Mouse (Mus musculus) heart, embryonic 13.5 days (tissue): ENCODE measurements around the gene Dip2c. TPM values are rescaled to one million over a fixed set of nuclear protein-coding genes. Genes with fewer than 3 reads are reported as not detected.

ENCODE experiments used
- ATAC-seq: fragments of 200-750 bp; cut with Nextera tagmentation; 2 replicates; pipeline ENCODE4 v1.8.0; 2017; ENCODE audit warnings: moderate TSS enrichment; ENCODE audit not compliant: insufficient number of reproducible peaks, low FRiP score, low TSS enrichment; ENCODE audit errors: extremely low read depth
- H3K27ac ChIP-seq: fragments of 300-500 bp; sonication (generic); replicated peaks from 2 replicates; pipeline ENCODE4 v1.5.1; 2015; ENCODE audit warnings: moderate library complexity, mild to moderate bottlenecking, inconsistent platforms
- H3K27me3 ChIP-seq: fragments of 300-500 bp; sonication (generic); replicated peaks from 2 replicates; pipeline ENCODE4 v1.6.1; 2015; ENCODE audit warnings: mild to moderate bottlenecking, inconsistent platforms
- H3K36me3 ChIP-seq: fragments of 300-500 bp; sonication (generic); 2 replicates; pipeline ENCODE4 v1.6.1; 2015; ENCODE audit warnings: mild to moderate bottlenecking, inconsistent platforms
- H3K4me1 ChIP-seq: fragments of 300-500 bp; sonication (generic); 2 replicates; pipeline ENCODE4 v1.6.1; 2015; ENCODE audit warnings: inconsistent platforms
- H3K4me2 ChIP-seq: fragments of 300-500 bp; sonication (generic); 2 replicates; pipeline ENCODE4 v1.6.1; 2015; ENCODE audit warnings: inconsistent platforms, mild to moderate bottlenecking, moderate library complexity
- H3K4me3 ChIP-seq: fragments of 300-500 bp; sonication (generic); 2 replicates; pipeline ENCODE4 v1.5.1; 2015; ENCODE audit warnings: moderate library complexity, mild to moderate bottlenecking, inconsistent platforms
- H3K9ac ChIP-seq: fragments of 300-500 bp; sonication (generic); 2 replicates; pipeline ENCODE4 v1.6.1; 2015; ENCODE audit warnings: inconsistent platforms, mild to moderate bottlenecking, moderate library complexity
- H3K9me3 ChIP-seq: fragments of 300-500 bp; sonication (generic); 2 replicates; pipeline ENCODE4 v1.6.1; 2016; ENCODE audit warnings: inconsistent platforms
- WGBS: fragments of 180-500 bp; shearing (Covaris S2); methylation state at CpG from one replicate; pipeline ENCODE4 v1.1.7; 2015; ENCODE audit warnings: mixed read lengths; 5-methylcytosine and 5-hydroxymethylcytosine counted together
- polyA plus RNA-seq: library from polyadenylated mRNA; unstranded; fragments of >200 nt; fragmentation: Nextera tagmentation; extraction: Ambion mirVana; gene quantifications from 2 replicates; pipeline ENCODE4 v1.2.1, GENCODE M21; 2015

Gene Dip2c
- polyA plus RNA-seq, 1 experiment from 2014 or later: 4.2 TPM

DNA sequence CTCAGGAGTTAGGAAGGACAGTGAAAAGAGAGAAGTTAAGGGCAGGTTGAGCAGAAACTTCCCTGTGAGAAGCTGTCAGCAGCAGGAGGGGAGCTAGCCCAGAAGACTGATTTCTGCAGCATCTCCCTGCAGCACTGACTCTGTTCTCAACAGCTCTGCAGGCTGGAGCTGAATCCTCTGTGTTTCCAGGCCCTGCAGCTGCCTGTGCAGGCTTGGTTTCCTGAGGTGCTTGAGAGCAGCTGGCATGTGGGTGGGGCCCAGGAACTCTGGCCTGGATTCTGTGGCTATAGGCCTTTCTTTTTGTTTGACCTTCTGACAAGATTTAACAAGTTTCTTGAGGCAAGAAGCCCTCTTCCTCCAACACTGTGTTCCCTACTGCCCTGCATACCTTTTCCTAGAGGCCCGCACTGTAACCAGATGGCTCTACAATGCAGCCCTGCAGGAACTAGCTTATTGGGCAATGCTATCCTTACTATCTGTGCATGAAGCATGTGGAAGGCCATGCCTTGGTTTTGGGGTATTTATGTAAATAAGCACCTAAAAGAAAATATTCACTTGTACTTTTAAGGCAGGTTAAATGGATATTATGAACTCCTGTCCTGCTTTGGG, 53.1 kb downstream of the Dip2c start:
- Histone ChIP-seq H3K9me3 (no peaks in the 10 kb centered on the region), H3K36me3 (no peaks in the 10 kb centered on the region), H3K4me3 (no peak overlapping the region), H3K27ac (peak overlapping the region; percentile 58), H3K27me3 (no peaks in the 10 kb centered on the region), H3K4me1 (peaks cover 39% of the 10 kb centered on the region), H3K4me2 (no peak overlapping the region), H3K9ac (no peak overlapping the region)
- 35% methylated on average over 1 of the region's 1 CpGs for WGBS
- peak; percentile 8; the same call in 1 of the 2 replicates for ATAC-seq

DNA sequence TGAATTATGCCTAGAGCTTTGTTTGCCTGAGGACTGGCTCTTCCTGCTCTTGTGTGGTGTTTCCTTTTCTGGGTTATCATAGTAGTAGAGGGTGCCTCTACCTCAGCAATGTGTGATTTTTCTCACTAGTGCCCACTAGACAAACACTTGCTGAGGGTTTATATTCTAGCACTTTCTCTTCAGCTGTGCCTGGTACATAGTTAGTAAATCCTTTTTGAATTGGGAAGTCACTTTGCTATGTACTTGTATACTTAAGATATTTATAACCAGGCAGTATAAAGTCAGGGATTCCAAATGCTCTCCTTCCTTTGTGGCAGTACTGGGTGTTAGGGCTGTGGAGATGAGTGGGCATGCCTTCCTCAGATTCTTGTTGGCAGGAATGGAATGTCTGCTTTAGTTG, 56.9 kb downstream of the Dip2c start:
- H3K4me1 ChIP-seq: peaks cover 29% of the 10 kb centered on the region
- no peaks in the 10 kb centered on the region for H3K27me3 ChIP-seq
- H3K36me3 ChIP-seq: no peaks in the 10 kb centered on the region
- no peak for ATAC-seq
- H3K9me3 ChIP-seq: no peaks in the 10 kb centered on the region
- H3K4me3 ChIP-seq: no peak overlapping the region
- H3K27ac ChIP-seq: no peak overlapping the region
- H3K9ac ChIP-seq: no peak overlapping the region
- no peak overlapping the region for H3K4me2 ChIP-seq

DNA sequence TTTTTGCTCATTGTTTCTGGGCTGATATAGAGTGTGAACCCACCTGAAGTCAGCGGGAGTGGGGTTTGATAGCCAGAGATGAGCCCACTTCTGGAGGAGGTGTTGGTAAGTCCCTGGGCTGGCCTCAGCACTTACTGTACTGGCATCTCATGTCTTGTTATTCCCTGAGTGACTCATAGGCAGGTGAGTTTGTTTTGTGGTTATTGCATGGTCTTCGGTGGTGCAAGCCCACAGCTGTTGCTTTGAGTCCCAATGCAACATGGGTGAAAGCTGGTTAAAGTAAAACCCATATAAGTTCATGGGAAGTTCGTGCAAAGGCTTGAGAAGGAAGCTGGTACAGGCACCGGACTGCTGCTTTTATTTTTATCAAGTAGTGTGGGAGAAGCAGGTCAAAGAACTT, 64.0 kb downstream of the Dip2c start:
- H3K36me3 ChIP-seq: no peaks in the 10 kb centered on the region
- no peak overlapping the region for H3K27ac ChIP-seq
- H3K9me3 ChIP-seq: no peaks in the 10 kb centered on the region
- H3K4me3 ChIP-seq: no peak overlapping the region
- WGBS: 85% methylated on average over 4 of the region's 4 CpGs
- H3K27me3 ChIP-seq: no peaks in the 10 kb centered on the region
- no peaks in the 10 kb centered on the region for H3K4me1 ChIP-seq
- no peak overlapping the region for H3K9ac ChIP-seq
- no peak for ATAC-seq
- H3K4me2 ChIP-seq: no peak overlapping the region

DNA sequence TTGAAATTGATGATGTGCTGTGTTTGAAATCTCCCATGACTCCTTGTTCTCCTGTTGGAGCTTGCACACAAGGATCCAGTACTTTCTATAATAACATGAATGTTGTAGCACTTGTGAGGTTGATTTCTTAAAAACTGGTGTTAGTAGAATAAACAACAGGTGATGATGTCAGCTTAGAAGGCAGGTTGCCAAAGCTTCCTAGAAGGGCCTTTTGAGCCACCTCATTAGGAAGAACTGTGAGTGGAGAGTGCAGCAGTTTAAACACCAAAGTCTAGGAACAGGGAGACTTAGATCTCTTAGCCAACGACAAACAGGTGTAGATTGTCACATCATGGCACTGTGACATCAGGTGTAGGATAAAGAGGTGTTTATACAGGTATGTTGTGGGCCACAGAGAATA, 66.4 kb downstream of the Dip2c start:
- Histone ChIP-seq H3K36me3 (no peaks in the 10 kb centered on the region), H3K4me1 (no peaks in the 10 kb centered on the region), H3K27me3 (no peaks in the 10 kb centered on the region), H3K27ac (no peak overlapping the region), H3K9me3 (no peaks in the 10 kb centered on the region), H3K9ac (no peak overlapping the region), H3K4me2 (no peak overlapping the region), H3K4me3 (no peak overlapping the region)
- ATAC-seq: no peak
- 77% methylated on average over 1 of the region's 1 CpGs for WGBS

DNA sequence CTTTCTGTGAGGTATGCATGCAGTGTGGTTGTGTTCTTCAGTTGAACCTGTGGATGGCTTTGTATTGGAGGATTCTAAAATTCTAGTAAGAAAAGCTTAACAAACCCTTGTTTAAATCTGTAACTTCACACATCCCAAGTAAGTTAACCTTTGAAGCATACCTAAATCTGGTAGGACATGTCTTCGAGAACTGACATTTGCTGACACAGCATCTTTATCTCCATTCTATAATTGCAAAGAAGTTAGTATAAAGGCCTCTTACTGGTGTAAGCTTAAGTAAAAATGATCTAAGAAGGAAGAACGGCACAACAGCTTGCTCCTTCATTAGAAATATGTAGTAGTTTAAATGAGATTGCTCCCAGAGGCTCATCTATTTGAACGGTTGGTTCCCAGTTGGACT, 71.1 kb downstream of the Dip2c start:
- ATAC-seq: no peak
- H3K4me2 ChIP-seq: no peak overlapping the region
- no peak overlapping the region for H3K4me3 ChIP-seq
- H3K9me3 ChIP-seq: no peaks in the 10 kb centered on the region
- H3K27ac ChIP-seq: no peak overlapping the region
- H3K36me3 ChIP-seq: no peaks in the 10 kb centered on the region
- no peaks in the 10 kb centered on the region for H3K27me3 ChIP-seq
- peaks cover 25% of the 10 kb centered on the region for H3K4me1 ChIP-seq
- WGBS: 86% methylated on average over 3 of the region's 3 CpGs
- no peak overlapping the region for H3K9ac ChIP-seq

DNA sequence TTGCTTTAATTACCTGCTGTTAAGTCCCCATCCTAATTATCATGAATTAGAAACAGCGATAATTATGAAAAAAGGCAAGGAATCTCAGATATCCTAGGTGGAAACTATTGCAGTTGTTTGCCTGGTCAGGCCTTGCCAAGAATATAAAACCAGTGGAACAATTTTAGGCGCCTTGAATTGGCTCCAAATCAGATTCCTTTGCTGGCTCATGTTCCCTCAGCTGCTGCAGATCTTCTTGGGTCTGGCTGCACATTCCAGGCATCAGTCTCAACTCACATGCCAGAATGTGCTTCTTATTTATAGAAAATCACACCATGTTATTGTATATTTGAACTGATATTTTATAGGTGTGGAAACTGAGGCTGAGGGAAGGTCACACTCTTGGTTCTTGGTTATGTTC, 74.3 kb downstream of the Dip2c start:
- WGBS: 49% methylated on average over 2 of the region's 2 CpGs
- no peak overlapping the region for H3K4me2 ChIP-seq
- no peaks in the 10 kb centered on the region for H3K9me3 ChIP-seq
- no peaks in the 10 kb centered on the region for H3K36me3 ChIP-seq
- H3K4me3 ChIP-seq: no peak overlapping the region
- peaks cover 34% of the 10 kb centered on the region for H3K4me1 ChIP-seq
- peak overlapping the region; percentile 74 for H3K27ac ChIP-seq
- no peaks in the 10 kb centered on the region for H3K27me3 ChIP-seq
- ATAC-seq: no peak
- no peak overlapping the region for H3K9ac ChIP-seq

DNA sequence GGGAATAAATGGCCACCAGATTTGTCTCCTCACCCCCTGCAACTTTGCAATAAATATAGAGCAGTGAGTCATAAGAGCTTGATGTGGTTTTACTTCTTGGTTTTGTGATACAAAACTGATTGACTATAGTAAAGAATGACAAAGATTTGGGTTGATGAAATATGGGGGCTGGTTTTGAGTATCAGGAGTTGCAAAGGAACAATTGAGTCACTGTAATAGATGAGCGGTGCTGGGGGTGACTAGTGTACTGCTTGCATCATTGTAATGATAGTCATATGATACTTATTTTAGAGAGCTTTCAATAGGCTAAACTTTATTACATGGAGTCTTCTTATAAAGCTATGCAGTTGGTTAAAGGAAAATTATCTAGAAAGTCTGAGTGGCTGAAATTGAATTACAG, 77.6 kb downstream of the Dip2c start:
- Histone ChIP-seq H3K9ac (no peak overlapping the region), H3K9me3 (no peaks in the 10 kb centered on the region), H3K4me3 (no peak overlapping the region), H3K27me3 (no peaks in the 10 kb centered on the region), H3K36me3 (no peaks in the 10 kb centered on the region), H3K4me1 (peaks cover 33% of the 10 kb centered on the region), H3K27ac (no peak overlapping the region), H3K4me2 (no peak overlapping the region)
- no peak for ATAC-seq
- WGBS: 82% methylated on average over 1 of the region's 1 CpGs

DNA sequence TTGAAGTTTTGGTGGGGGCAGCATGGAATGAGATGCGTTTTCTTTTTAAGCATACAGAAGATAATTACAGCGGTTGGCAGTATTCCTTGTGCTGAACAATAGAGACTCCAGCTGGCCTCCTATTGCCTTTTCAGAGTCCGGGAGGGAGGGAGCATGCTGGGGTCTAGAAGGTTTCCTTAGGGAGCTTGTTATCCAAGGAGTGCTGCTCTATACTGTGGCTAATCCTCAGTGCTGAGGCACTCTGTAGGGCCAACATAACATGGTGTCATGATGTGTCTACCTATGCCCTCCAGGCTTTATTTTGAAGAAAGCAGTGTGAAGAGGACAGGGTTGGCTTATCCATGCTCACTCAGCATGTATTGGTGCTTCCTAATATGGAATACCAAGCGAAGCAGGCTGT, 79.0 kb downstream of the Dip2c start:
- no peak overlapping the region for H3K4me3 ChIP-seq
- no peak for ATAC-seq
- no peak overlapping the region for H3K27ac ChIP-seq
- H3K9ac ChIP-seq: no peak overlapping the region
- no peak overlapping the region for H3K4me2 ChIP-seq
- H3K27me3 ChIP-seq: no peaks in the 10 kb centered on the region
- H3K9me3 ChIP-seq: no peaks in the 10 kb centered on the region
- peaks cover 21% of the 10 kb centered on the region for H3K4me1 ChIP-seq
- no peaks in the 10 kb centered on the region for H3K36me3 ChIP-seq
- WGBS: 71% methylated on average over 4 of the region's 4 CpGs

DNA sequence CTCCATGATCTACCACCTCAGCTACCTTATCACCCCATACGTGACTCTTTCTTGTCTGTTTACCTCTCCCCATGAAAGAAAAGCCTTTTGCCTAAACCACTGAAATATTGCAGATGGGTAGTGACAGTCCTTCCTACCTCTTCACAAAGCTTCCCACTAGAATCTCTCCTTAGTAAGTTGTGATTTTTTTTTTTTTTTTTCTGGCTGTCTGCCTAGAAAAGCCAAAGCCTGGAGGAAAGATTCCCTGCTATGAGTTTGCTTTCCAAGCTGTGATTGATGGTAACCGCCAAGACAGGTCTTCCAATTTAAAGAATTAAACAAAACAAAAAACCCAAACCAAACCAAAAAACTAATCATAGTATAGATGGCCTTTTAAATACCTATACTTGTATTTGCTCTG, 85.1 kb downstream of the Dip2c start:
- no peak overlapping the region for H3K4me3 ChIP-seq
- H3K27me3 ChIP-seq: no peaks in the 10 kb centered on the region
- no peaks in the 10 kb centered on the region for H3K36me3 ChIP-seq
- H3K4me1 ChIP-seq: peaks cover 18% of the 10 kb centered on the region
- ATAC-seq: no peak
- H3K4me2 ChIP-seq: no peak overlapping the region
- no peak overlapping the region for H3K27ac ChIP-seq
- WGBS: 66% methylated on average over 2 of the region's 2 CpGs
- H3K9me3 ChIP-seq: no peaks in the 10 kb centered on the region
- no peak overlapping the region for H3K9ac ChIP-seq

DNA sequence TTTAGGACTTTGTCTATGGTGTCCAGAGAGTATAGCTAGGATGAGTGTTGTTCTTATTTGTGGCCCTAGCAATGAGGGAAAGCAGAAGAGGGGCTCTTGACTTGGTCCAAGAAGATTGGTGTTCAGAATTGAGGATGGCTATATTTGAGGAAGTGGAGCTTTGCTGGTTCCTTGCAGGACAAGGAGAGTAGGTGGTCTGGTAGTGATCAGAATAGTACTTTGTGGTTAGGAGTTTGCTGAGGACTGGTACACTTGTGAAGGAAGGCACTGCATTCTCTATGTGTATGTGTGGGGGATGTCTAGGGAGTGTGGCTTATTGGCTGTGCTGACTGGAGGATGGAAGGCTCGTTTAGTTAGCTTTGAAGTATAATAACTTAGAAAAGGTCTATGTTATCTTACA, 95.1 kb downstream of the Dip2c start:
- Histone ChIP-seq H3K4me2 (no peak overlapping the region), H3K36me3 (no peaks in the 10 kb centered on the region), H3K27ac (no peak overlapping the region), H3K9me3 (no peaks in the 10 kb centered on the region), H3K4me1 (peaks cover 11% of the 10 kb centered on the region), H3K9ac (no peak overlapping the region), H3K27me3 (no peaks in the 10 kb centered on the region), H3K4me3 (no peak overlapping the region)
- WGBS: 44% methylated on average over 1 of the region's 1 CpGs
- ATAC-seq: no peak

DNA sequence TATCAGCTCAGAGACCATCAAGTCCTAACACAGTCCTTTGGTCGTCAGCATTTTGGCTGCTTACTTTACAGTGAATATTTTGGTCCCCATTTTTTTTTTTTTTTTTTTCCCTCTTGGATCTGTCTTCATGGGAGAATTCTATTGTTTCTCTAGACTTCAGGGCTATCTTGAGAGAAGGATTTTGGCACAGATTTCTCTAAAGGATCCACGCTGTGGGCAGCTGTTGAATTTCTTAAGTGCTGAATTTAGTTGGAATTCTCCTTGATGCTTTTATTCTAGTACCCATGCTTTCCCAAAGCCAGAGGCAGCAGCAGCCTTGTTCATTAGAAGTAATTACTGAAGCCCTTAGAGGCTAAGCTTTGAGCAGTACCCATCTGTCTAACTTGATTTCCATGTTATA, 100.8 kb downstream of the Dip2c start:
- H3K27me3 ChIP-seq: no peaks in the 10 kb centered on the region
- H3K36me3 ChIP-seq: no peaks in the 10 kb centered on the region
- no peaks in the 10 kb centered on the region for H3K9me3 ChIP-seq
- no peak overlapping the region for H3K9ac ChIP-seq
- no peak for ATAC-seq
- no peak overlapping the region for H3K4me3 ChIP-seq
- no peak overlapping the region for H3K4me2 ChIP-seq
- 55% methylated on average over 2 of the region's 2 CpGs for whole genome bisulfite sequencing
- H3K27ac ChIP-seq: no peak overlapping the region
- H3K4me1 ChIP-seq: peaks cover 12% of the 10 kb centered on the region

DNA sequence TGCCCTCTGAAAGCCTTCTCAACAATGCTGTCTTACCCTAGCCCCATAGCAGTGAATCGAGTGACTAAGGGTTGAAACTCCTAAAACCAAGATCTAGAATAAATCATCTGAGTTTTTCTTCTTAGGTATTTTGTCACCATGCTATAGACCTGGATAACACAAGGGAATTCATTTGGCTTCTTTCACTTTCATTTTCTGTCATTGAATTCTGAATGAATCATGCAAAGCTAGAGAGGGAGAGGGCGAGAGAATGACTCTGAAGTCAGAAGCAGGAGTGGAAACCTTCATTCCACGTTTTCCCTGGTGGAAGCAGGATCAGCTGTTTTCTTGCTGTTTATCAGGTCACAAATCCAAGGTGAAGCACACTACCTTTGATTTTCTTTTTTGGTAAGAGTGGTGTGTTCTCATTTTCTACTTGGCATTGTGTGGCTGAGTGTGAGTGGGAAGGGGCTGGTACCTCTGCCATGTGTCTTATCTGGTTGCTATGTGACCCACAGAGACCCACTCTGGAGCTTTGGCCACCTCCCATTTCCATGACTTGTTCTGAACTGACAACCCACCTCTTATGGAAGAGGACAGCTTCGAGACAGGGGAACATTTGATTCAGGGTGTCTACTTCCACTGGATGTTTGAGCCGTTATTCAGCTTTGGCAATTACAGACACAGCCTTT, 104.5 kb downstream of the Dip2c start:
- no peak overlapping the region for H3K27ac ChIP-seq
- ATAC-seq: no peak
- WGBS: 73% methylated on average over 5 of the region's 5 CpGs
- H3K4me3 ChIP-seq: no peak overlapping the region
- no peaks in the 10 kb centered on the region for H3K36me3 ChIP-seq
- H3K9ac ChIP-seq: no peak overlapping the region
- H3K4me1 ChIP-seq: peaks cover 12% of the 10 kb centered on the region
- no peak overlapping the region for H3K4me2 ChIP-seq
- H3K27me3 ChIP-seq: no peaks in the 10 kb centered on the region
- no peaks in the 10 kb centered on the region for H3K9me3 ChIP-seq
